Mouse (Mus musculus): ENCODE measurements around the gene Hspa13.

DNA sequence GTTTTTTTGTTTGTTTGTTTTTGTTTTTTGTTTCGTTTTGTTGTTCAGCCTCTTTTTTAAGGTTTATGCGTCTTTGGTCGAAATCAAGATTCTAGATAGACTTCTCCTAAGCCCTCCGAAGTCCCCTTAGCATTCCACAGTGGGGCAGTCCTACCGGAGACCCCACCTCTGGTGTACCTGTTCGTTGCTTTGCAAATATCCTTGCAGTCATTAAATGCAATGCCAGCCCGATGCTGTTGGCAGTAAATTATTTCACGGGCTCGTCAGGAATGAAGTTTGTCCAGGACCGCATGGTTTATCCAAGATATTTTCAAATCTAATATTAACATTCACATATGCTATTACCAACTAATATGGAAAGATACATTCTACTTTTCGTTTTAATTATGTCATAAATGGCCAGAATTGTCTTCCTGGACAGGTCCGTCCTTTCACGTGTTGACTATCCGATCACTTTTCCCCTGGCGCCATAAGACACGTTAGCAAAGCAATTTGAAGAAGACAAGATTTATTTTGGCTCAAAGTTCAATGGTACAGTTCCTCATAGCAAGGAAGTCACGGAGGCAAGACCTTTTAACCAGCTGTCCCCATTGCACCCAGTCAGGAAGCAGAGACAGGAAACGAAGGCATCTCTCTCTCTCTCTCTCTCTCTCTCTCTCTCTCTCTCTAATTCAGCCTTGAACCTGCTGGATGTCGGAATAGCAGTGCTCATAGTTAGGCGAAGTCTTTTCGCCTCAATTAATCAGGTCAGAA lies 522 bp upstream of the Hspa13 start:
- TF ChIP-seq CTCF (IDR thresholded peaks at IDR 0.05; ENCODE audit: low read depth, low read length): no peak
- no peak for TF ChIP-seq TAL1 (conservative IDR thresholded peaks at IDR 0.05; ENCODE audit: low read depth, low read length)
- TF ChIP-seq GATA1 (IDR thresholded peaks at IDR 0.05; ENCODE audit: borderline replicate concordance, low read length): no peak
- no peak for TF ChIP-seq GATA2 (IDR thresholded peaks at IDR 0.05; ENCODE audit: borderline replicate concordance, low read depth, low read length)
- no peak for TF ChIP-seq POLR2AphosphoS5 (IDR thresholded peaks at IDR 0.05; ENCODE audit: insufficient replicate concordance, low read depth, low read length)
